ENCODE assay signal across 8 mouse cellular contexts in the genomic region with DNA sequence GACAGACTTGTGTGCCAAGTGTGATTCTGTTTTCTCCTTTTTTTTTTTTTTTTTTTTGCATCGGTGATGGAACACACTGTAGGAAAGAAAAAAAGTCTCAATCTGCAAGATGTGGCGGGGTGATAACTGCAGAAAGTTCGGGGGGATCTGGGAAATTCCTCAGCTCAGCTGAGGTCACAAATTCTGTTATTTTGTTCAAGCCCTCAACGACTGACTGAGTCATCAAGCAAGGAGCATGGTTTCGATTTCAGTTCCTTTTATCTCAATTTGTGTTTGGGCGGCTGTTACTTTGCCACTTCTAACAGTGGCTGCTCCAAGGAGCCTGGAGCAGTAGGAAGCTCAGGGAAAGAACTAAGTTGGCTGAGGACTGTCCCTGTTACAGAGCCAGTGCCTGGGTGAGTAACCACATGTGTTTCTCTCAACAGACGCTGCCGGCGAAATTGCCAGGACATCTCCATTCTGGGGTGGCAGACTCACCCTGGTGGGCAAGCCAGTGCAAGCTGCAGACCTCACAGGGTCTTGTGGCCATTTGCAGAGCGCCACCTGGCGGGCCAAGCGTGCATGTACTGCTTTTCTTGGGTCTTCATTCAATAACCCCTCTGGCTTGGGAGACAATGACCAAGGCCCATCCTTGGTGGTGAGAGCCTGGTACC. TPM values are rescaled to one million over a fixed set of nuclear protein-coding genes. Genes with fewer than 3 reads are reported as not detected.
DNase-seq lines count a peak whose midpoint lies in the region; ATAC-seq and TF ChIP-seq lines count a peak whose summit lies in the region.

No protein-coding gene starts in this region.

- no peaks in the 10 kb centered on the region for H3K79me2 ChIP-seq in myocyte (ENCODE audit: control insufficient read depth, insufficient read depth)

- peak; percentile 89 for DNase-seq in kidney, postnatal 0 days (ENCODE audit: low spot score)
- peak; percentile 77 for DNase-seq in liver, embryonic 11.5 days (ENCODE audit: low spot score)
- peak; percentile 92 for DNase-seq in splenic B cell, adult 2 months (ENCODE audit: low read depth, low spot score)

- TF ChIP-seq POLR2A in myocyte (IDR thresholded peaks at IDR 0.05; ENCODE audit: insufficient read length, low read depth): no peak

- peak; percentile 99 for TF ChIP-seq CTCF in kidney, postnatal 0 days (IDR thresholded peaks at IDR 0.05; ENCODE audit: low read depth)

- peak; percentile 85 for ATAC-seq in CD4-positive, CD25-positive, alpha-beta regulatory T cell, adult 4 months
- peak; percentile 92 for ATAC-seq in erythroid progenitor cell, adult 5-6 weeks (replicated peaks; ENCODE audit: low FRiP score, poor library complexity, severe bottlenecking)
- ATAC-seq in heart, embryonic 13.5 days (ENCODE audit: extremely low read depth, insufficient number of reproducible peaks, low FRiP score, low TSS enrichment): no peak
- ATAC-seq in kidney, postnatal 0 days (replicated peaks; ENCODE audit: low FRiP score, low read depth): peak; percentile 82
- peak; percentile 80 for ATAC-seq in liver, embryonic 11.5 days (replicated peaks; ENCODE audit: low FRiP score)

- H3ac ChIP-seq in myocyte (ENCODE audit: control insufficient read depth, insufficient read length): no peak overlapping the region

- peak overlapping the region; percentile 72 for H3K9ac ChIP-seq in heart, embryonic 13.5 days
- H3K9ac ChIP-seq in kidney, postnatal 0 days (ENCODE audit: low read depth, low read length): peak overlapping the region; percentile 24; the same call in 1 of the 2 replicates
- no peak overlapping the region; the same call in 1 of the 2 replicates for H3K9ac ChIP-seq in liver, embryonic 11.5 days (ENCODE audit: low read depth, low read length)

- H3K4me2 ChIP-seq in heart, embryonic 13.5 days: peak overlapping the region; percentile 71
- H3K4me2 ChIP-seq in kidney, postnatal 0 days (ENCODE audit: low read length): peak overlapping the region; percentile 72
- H3K4me2 ChIP-seq in liver, embryonic 11.5 days: peak overlapping the region; percentile 54
- peak overlapping the region; percentile 93 for H3K4me2 ChIP-seq in myocyte (ENCODE audit: low read depth)

- WGBS in heart, embryonic 13.5 days: 10% methylated on average over 12 of the region's 12 CpGs
- 5% methylated on average over 12 of the region's 12 CpGs for WGBS in kidney, postnatal 0 days
- WGBS in liver, embryonic 11.5 days: 6% methylated on average over 12 of the region's 12 CpGs

- H3K27ac ChIP-seq in brown adipose tissue, adult 24 weeks (replicated peaks; ENCODE audit: low read depth, low read length): peak overlapping the region; percentile 58
- H3K27ac ChIP-seq in heart, embryonic 13.5 days (replicated peaks): peak overlapping the region; percentile 45
- peak overlapping the region; percentile 71 for H3K27ac ChIP-seq in kidney, postnatal 0 days
- no peak overlapping the region for H3K27ac ChIP-seq in liver, embryonic 11.5 days (ENCODE audit: low read depth, low read length)

- H3K4me1 ChIP-seq in brown adipose tissue, adult 24 weeks (ENCODE audit: control insufficient read depth, insufficient read depth, insufficient read length, low read length): peaks cover 4% of the 10 kb centered on the region; the same call in 1 of the 2 replicates
- peaks cover 8% of the 10 kb centered on the region for H3K4me1 ChIP-seq in heart, embryonic 13.5 days
- H3K4me1 ChIP-seq in kidney, postnatal 0 days (replicated peaks; ENCODE audit: insufficient read depth, low read length): no peaks in the 10 kb centered on the region
- H3K4me1 ChIP-seq in liver, embryonic 11.5 days (replicated peaks; ENCODE audit: control insufficient read depth, insufficient read depth, low read length): no peaks in the 10 kb centered on the region

- peak overlapping the region; percentile 64 for H3K4me3 ChIP-seq in brown adipose tissue, adult 24 weeks (ENCODE audit: insufficient read depth, low read depth, low read length)
- peak overlapping the region; percentile 57 for H3K4me3 ChIP-seq in heart, embryonic 13.5 days
- H3K4me3 ChIP-seq in kidney, postnatal 0 days (replicated peaks; ENCODE audit: low read depth, low read length): peak overlapping the region; percentile 44
- H3K4me3 ChIP-seq in liver, embryonic 11.5 days (ENCODE audit: low read depth, low read length): peak overlapping the region; percentile 38
- H3K4me3 ChIP-seq in myocyte: peak overlapping the region; percentile 22

- H3K27me3 ChIP-seq in heart, embryonic 13.5 days (replicated peaks): no peaks in the 10 kb centered on the region
- no peaks in the 10 kb centered on the region for H3K27me3 ChIP-seq in kidney, postnatal 0 days (ENCODE audit: insufficient read depth, low read length)
- H3K27me3 ChIP-seq in liver, embryonic 11.5 days (replicated peaks; ENCODE audit: control insufficient read depth, insufficient read depth, low read length): no peaks in the 10 kb centered on the region
- no peaks in the 10 kb centered on the region for H3K27me3 ChIP-seq in myocyte (ENCODE audit: control insufficient read depth, insufficient read depth, insufficient read length)
- H3K27me3 ChIP-seq in splenic B cell, adult 2 months (ENCODE audit: control insufficient read depth, insufficient read depth, low read length, poor library complexity, severe bottlenecking): no peaks in the 10 kb centered on the region

- no peaks in the 10 kb centered on the region for H3K9me3 ChIP-seq in heart, embryonic 13.5 days
- H3K9me3 ChIP-seq in kidney, postnatal 0 days (replicated peaks; ENCODE audit: low read length): no peaks in the 10 kb centered on the region
- no peaks in the 10 kb centered on the region for H3K9me3 ChIP-seq in liver, embryonic 11.5 days (ENCODE audit: control insufficient read depth, low read length)

- no peaks in the 10 kb centered on the region for H3K36me3 ChIP-seq in heart, embryonic 13.5 days
- no peaks in the 10 kb centered on the region for H3K36me3 ChIP-seq in kidney, postnatal 0 days (ENCODE audit: insufficient read depth, low read length)
- no peaks in the 10 kb centered on the region for H3K36me3 ChIP-seq in liver, embryonic 11.5 days (ENCODE audit: control insufficient read depth, insufficient read depth, low read length)
- H3K36me3 ChIP-seq in myocyte (ENCODE audit: control insufficient read depth, insufficient read depth): no peaks in the 10 kb centered on the region
- H3K36me3 ChIP-seq in splenic B cell, adult 2 months (ENCODE audit: control insufficient read depth, insufficient read depth, low read length, poor library complexity, severe bottlenecking): peaks cover 2% of the 10 kb centered on the region; the same call in 1 of the 2 replicates

TF ChIP-seq in myocyte, 11 proteins besides CTCF, POLR2A, EP300 and RAD21 (continues in another document):
- no peak for TF ChIP-seq REST (IDR thresholded peaks at IDR 0.05; ENCODE audit: insufficient read depth, insufficient read length)
- TF ChIP-seq MAX (IDR thresholded peaks at IDR 0.05; ENCODE audit: low read depth): no peak

RNA-seq across cellular contexts. Expression of a gene that starts 0.6 kb away (rescaled TPM):
- 100 to 1,000 TPM; 101 to 122 TPM for polyA plus RNA-seq in CD4-positive, CD25-positive, alpha-beta regulatory T cell, adult 4 months (2017; shearing (Covaris generic))
- polyA plus RNA-seq in brown adipose tissue, adult 24 weeks (2012; ENCODE audit: insufficient read depth, insufficient read length, missing spikeins): 9.6 and 19.2 TPM in 2 replicates
- total RNA-seq in erythroid progenitor cell, adult 5-6 weeks (2015; ENCODE audit: low replicate concordance): 2.9 and 4.0 TPM in 2 replicates
- 1.8 and 10.4 TPM in 2 replicates for total RNA-seq in erythroid progenitor cell, adult 5-6 weeks (2017; ENCODE audit: low replicate concordance)
- polyA plus RNA-seq in heart, embryonic 13.5 days (2015; fragmentation: Nextera tagmentation; extraction: Ambion mirVana): 1.6 and 2.2 TPM in 2 replicates
- polyA plus RNA-seq in kidney, postnatal 0 days (2015; fragmentation: Nextera tagmentation; extraction: Ambion mirVana): 6.7 and 11.3 TPM in 2 replicates
- 0.58 and 0.90 TPM in 2 replicates for polyA plus RNA-seq in liver, embryonic 11.5 days (2014; fragmentation: Nextera tagmentation; extraction: Ambion mirVana)
- polyA plus RNA-seq in myocyte (2012; fragmentation: generic; extraction: Trizol): 0.11 TPM

RNA-seq across cellular contexts. Expression of a gene that starts 30.3 kb away (rescaled TPM):
- 100 to 1,000 TPM; 242 to 294 TPM for polyA plus RNA-seq in CD4-positive, CD25-positive, alpha-beta regulatory T cell, adult 4 months (2017; shearing (Covaris generic))
- 6.1 and 8.6 TPM in 2 replicates for polyA plus RNA-seq in brown adipose tissue, adult 24 weeks (2012; ENCODE audit: insufficient read depth, insufficient read length, missing spikeins)
- total RNA-seq in erythroid progenitor cell, adult 5-6 weeks (2015; ENCODE audit: low replicate concordance): 15.1 and 20.9 TPM in 2 replicates
- 16.0 and 22.7 TPM in 2 replicates for total RNA-seq in erythroid progenitor cell, adult 5-6 weeks (2017; ENCODE audit: low replicate concordance)
- polyA plus RNA-seq in heart, embryonic 13.5 days (2015; fragmentation: Nextera tagmentation; extraction: Ambion mirVana): 2.3 and 2.4 TPM in 2 replicates
- 6.0 and 7.1 TPM in 2 replicates for polyA plus RNA-seq in kidney, postnatal 0 days (2015; fragmentation: Nextera tagmentation; extraction: Ambion mirVana)
- polyA plus RNA-seq in liver, embryonic 11.5 days (2014; fragmentation: Nextera tagmentation; extraction: Ambion mirVana): 3.4 TPM in 2 replicates
- 0.05 TPM for polyA plus RNA-seq in myocyte (2012; fragmentation: generic; extraction: Trizol)

RNA-seq across cellular contexts. Expression of a gene that starts 34.2 kb away (rescaled TPM):
- polyA plus RNA-seq in CD4-positive, CD25-positive, alpha-beta regulatory T cell, adult 4 months (2017; shearing (Covaris generic)): 10 to 100 TPM; 27.5 to 35.1 TPM
- not detected in 2 replicates for polyA plus RNA-seq in brown adipose tissue, adult 24 weeks (2012; ENCODE audit: insufficient read depth, insufficient read length, missing spikeins)
- total RNA-seq in erythroid progenitor cell, adult 5-6 weeks (2015; ENCODE audit: low replicate concordance): not detected in 2 replicates
- total RNA-seq in erythroid progenitor cell, adult 5-6 weeks (2017; ENCODE audit: low replicate concordance): not detected in 2 replicates
- polyA plus RNA-seq in heart, embryonic 13.5 days (2015; fragmentation: Nextera tagmentation; extraction: Ambion mirVana): not detected in 2 replicates
- 0.04 TPM in 1 of 2 replicates, not detected in the other for polyA plus RNA-seq in kidney, postnatal 0 days (2015; fragmentation: Nextera tagmentation; extraction: Ambion mirVana)
- polyA plus RNA-seq in liver, embryonic 11.5 days (2014; fragmentation: Nextera tagmentation; extraction: Ambion mirVana): not detected in 2 replicates
- polyA plus RNA-seq in myocyte (2012; fragmentation: generic; extraction: Trizol): 0.22 TPM

RNA-seq across cellular contexts. Expression of a gene that starts 60.0 kb away (rescaled TPM):
- 100 to 1,000 TPM; 157 to 166 TPM for polyA plus RNA-seq in CD4-positive, CD25-positive, alpha-beta regulatory T cell, adult 4 months (2017; shearing (Covaris generic))
- polyA plus RNA-seq in brown adipose tissue, adult 24 weeks (2012; ENCODE audit: insufficient read depth, insufficient read length, missing spikeins): 22.4 and 31.8 TPM in 2 replicates
- total RNA-seq in erythroid progenitor cell, adult 5-6 weeks (2015; ENCODE audit: low replicate concordance): 3.4 and 4.7 TPM in 2 replicates
- 4.8 and 6.0 TPM in 2 replicates for total RNA-seq in erythroid progenitor cell, adult 5-6 weeks (2017; ENCODE audit: low replicate concordance)
- polyA plus RNA-seq in heart, embryonic 13.5 days (2015; fragmentation: Nextera tagmentation; extraction: Ambion mirVana): 0.98 and 1.6 TPM in 2 replicates
- 2.0 and 2.3 TPM in 2 replicates for polyA plus RNA-seq in kidney, postnatal 0 days (2015; fragmentation: Nextera tagmentation; extraction: Ambion mirVana)
- polyA plus RNA-seq in liver, embryonic 11.5 days (2014; fragmentation: Nextera tagmentation; extraction: Ambion mirVana): 2.1 and 2.4 TPM in 2 replicates
- polyA plus RNA-seq in myocyte (2012; fragmentation: generic; extraction: Trizol): 0.82 TPM

Comparison
In these comparisons a context has a peak if more than half of its experiments do, and no peak if none do; other contexts are left out.
1. RNA of a gene that starts 30.3 kb away (polyA plus RNA-seq): 242 to 294 TPM in CD4-positive, CD25-positive, alpha-beta regulatory T cell, adult 4 months; 6.0 to 7.1 TPM in kidney, postnatal 0 days, 6.1 to 8.6 TPM in brown adipose tissue, adult 24 weeks, 3.4 TPM in liver, embryonic 11.5 days, 2.3 to 2.4 TPM in heart, embryonic 13.5 days and 0.05 TPM in myocyte (single experiment); every median in the first group is over 10 times any median in the second.
2. RNA of a gene that starts 34.2 kb away (polyA plus RNA-seq): 27.5 to 35.1 TPM in CD4-positive, CD25-positive, alpha-beta regulatory T cell, adult 4 months; 0.22 TPM in myocyte (single experiment), not detected in brown adipose tissue, adult 24 weeks, 0.04 TPM in kidney, postnatal 0 days, not detected in heart, embryonic 13.5 days and not detected in liver, embryonic 11.5 days; every median in the first group is over 10 times any median in the second.
3. Peak in every context shown above with its lines, with median percentiles within 50 percentile points of each other: H3K4me3 ChIP-seq, H3K4me2 ChIP-seq and DNase-seq.